Mouse (Mus musculus) ES-Bruce4 (cell line): ENCODE measurements around the gene Ddx3y. TPM values are rescaled to one million over a fixed set of nuclear protein-coding genes. Genes with fewer than 3 reads are reported as not detected.

Source experiments
- H3K27ac ChIP-seq: 2 replicates; pipeline ENCODE4 v1.5.1; 2012; ENCODE audit warnings: low read length, inconsistent platforms; ENCODE audit not compliant: insufficient read depth
- H3K27me3 ChIP-seq: 2 replicates; pipeline ENCODE4 v1.6.1; 2012; ENCODE audit warnings: mild to moderate bottlenecking, low read length, inconsistent platforms; ENCODE audit not compliant: control insufficient read depth, poor library complexity, insufficient read depth, severe bottlenecking
- H3K36me3 ChIP-seq: 2 replicates; pipeline ENCODE4 v1.6.1; 2012; ENCODE audit warnings: inconsistent platforms, mild to moderate bottlenecking, low read length, moderate library complexity; ENCODE audit not compliant: control insufficient read depth, poor library complexity, insufficient read depth, severe bottlenecking
- H3K4me1 ChIP-seq: one replicate; pipeline ENCODE4 v1.8.1; 2011; ENCODE audit warnings: low read length; ENCODE audit not compliant: control insufficient read depth, insufficient read depth
- H3K4me3 ChIP-seq: 2 replicates; pipeline ENCODE4 v1.5.1; 2011; ENCODE audit warnings: low read depth, mild to moderate bottlenecking, low read length
- H3K9ac ChIP-seq: 2 replicates; pipeline ENCODE4 v1.6.1; 2012; ENCODE audit warnings: low read depth, mild to moderate bottlenecking, inconsistent platforms; ENCODE audit not compliant: poor library complexity, severe bottlenecking
- H3K9me3 ChIP-seq: replicated peaks from 2 replicates; pipeline ENCODE4 v1.6.1; 2012; ENCODE audit warnings: mild to moderate bottlenecking, low read length, inconsistent platforms; ENCODE audit not compliant: control insufficient read depth, poor library complexity, insufficient read depth, severe bottlenecking
- CTCF ChIP-seq: IDR thresholded peaks from one replicate; pipeline ENCODE4 v1.8.1; 2011; ENCODE audit warnings: low read depth, low read length
- EP300 ChIP-seq: IDR thresholded peaks from 2 replicates; pipeline ENCODE4 v1.6.1; 2011; ENCODE audit warnings: low read depth, low read length; ENCODE audit not compliant: insufficient read depth
- POLR2A ChIP-seq: IDR thresholded peaks from one replicate; pipeline ENCODE4 v1.8.1; 2011; ENCODE audit warnings: low read length; ENCODE audit not compliant: insufficient read depth
- polyA plus RNA-seq: library from polyadenylated mRNA; stranded (reverse); fragments of >200 nt; gene quantifications from 2 replicates; pipeline ENCODE4 v1.2.4, GENCODE M21; 2011; ENCODE audit warnings: low read depth; ENCODE audit not compliant: missing spikeins, insufficient read depth, insufficient read length

Ddx3y gene
- polyA plus RNA-seq, 1 experiment = 3.8 TPM

- TF ChIP-seq EP300 = no peak
- no peak for TF ChIP-seq CTCF
- TF ChIP-seq POLR2A = no peak
- Histone ChIP-seq H3K27ac (no peak overlapping the region), H3K4me1 (no peaks in the 10 kb centered on the region), H3K36me3 (no peaks in the 10 kb centered on the region), H3K9ac (no peak overlapping the region), H3K27me3 (no peaks in the 10 kb centered on the region), H3K9me3 (no peaks in the 10 kb centered on the region), H3K4me3 (no peak overlapping the region)
Observed at GRCm38 (mm10) chrY:1244421-1244820, 42.0 kb downstream of the Ddx3y start.

- H3K36me3 ChIP-seq = no peaks in the 10 kb centered on the region
- no peak overlapping the region for H3K9ac ChIP-seq
- H3K9me3 ChIP-seq = no peaks in the 10 kb centered on the region
- H3K27ac ChIP-seq = no peak overlapping the region
- H3K4me3 ChIP-seq = no peak overlapping the region
- no peak for TF ChIP-seq CTCF
- TF ChIP-seq EP300 = no peak
- TF ChIP-seq POLR2A = no peak
- H3K4me1 ChIP-seq = no peaks in the 10 kb centered on the region
- no peaks in the 10 kb centered on the region for H3K27me3 ChIP-seq
Observed at GRCm38 (mm10) chrY:1220001-1220400, 66.4 kb downstream of the Ddx3y start.

Other genes starting within 250 kb of the Ddx3y start
- gene Uty, start 40.9 kb downstream of the Ddx3y start, polyA plus RNA-seq = 5.6 and 5.8 TPM in 2 replicates
- not detected in 2 replicates for gene Usp9y, start 173.2 kb upstream of the Ddx3y start, polyA plus RNA-seq